Mouse (Mus musculus): ENCODE data around the gene Cnrip1. TPM values are rescaled to one million over a fixed set of nuclear protein-coding genes. Genes with fewer than 3 reads are reported as not detected.
"Not testable (repeated sequence)": the region's sequence is repeated elsewhere in the genome, so short reads cannot be mapped to it uniquely, and the experiment has no call there.

Gene Cnrip1
- polyA plus RNA-seq (2012; fragmentation: generic; extraction: Trizol): 0.28 TPM
- long read RNA-seq, experiment 1, partial matches to known transcripts: 0 of 2 reads
- long read RNA-seq, experiment 1, other reads (novel, unspliced or antisense): 0 of 2 reads
- long read RNA-seq, experiment 2, partial matches to known transcripts: 0 of 5 reads
- long read RNA-seq, experiment 2, other reads (novel, unspliced or antisense): 1 of 5 reads

- H3K4me3 ChIP-seq (ENCODE audit: insufficient read depth, poor library complexity, severe bottlenecking): no peak within 1 kb of the TSS
- peaks cover 4% of the 10 kb centered on the region for H3K27me3 ChIP-seq (ENCODE audit: control insufficient read depth, insufficient read depth, insufficient read length)
- TF ChIP-seq USF1 (IDR thresholded peaks at IDR 0.05; ENCODE audit: low read depth) (no peak), FOSL1 (IDR thresholded peaks at IDR 0.05; ENCODE audit: insufficient read depth, low read length, poor library complexity, severe bottlenecking) (no peak), CEBPB (IDR thresholded peaks at IDR 0.05; ENCODE audit: low read depth) (no peak), MAX (IDR thresholded peaks at IDR 0.05) (no peak), MYOD1 (IDR thresholded peaks at IDR 0.05; ENCODE audit: control insufficient read depth, insufficient read length, low read depth) (no peak), CTCF (IDR thresholded peaks at IDR 0.05; ENCODE audit: control insufficient read depth, insufficient read depth, insufficient read length) (no peak)
Observed at GRCm38 (mm10) chr11:17051545-17052475, at the start of gene Cnrip1, which contains the start of gene Plek. Gene Cnrip1 (plus strand): TSS chr11:17051586. Gene Plek (minus strand): TSS chr11:17052381.

GRCm38 (mm10) chr11:17002739-17003373 lies 48.5 kb upstream of the Cnrip1 start:
- H3K36me3 ChIP-seq (ENCODE audit: control insufficient read depth, insufficient read depth): no peaks in the 10 kb centered on the region

More at GRCm38 (mm10) chr11:17051545-17052475, at the start of gene Cnrip1, which contains the start of gene Plek:
- Histone ChIP-seq H3ac (ENCODE audit: control insufficient read depth, insufficient read length, low read depth) (no peak within 1 kb of the TSS), H3K79me3 (ENCODE audit: low read depth) (no peaks in the 10 kb centered on the region), H3K36me3 (ENCODE audit: control insufficient read depth, insufficient read depth) (no peaks in the 10 kb centered on the region), H3K79me2 (ENCODE audit: control insufficient read depth, insufficient read depth) (no peaks in the 10 kb centered on the region)

GRCm38 (mm10) chr11:17003757-17004156 lies 47.6 kb upstream of the Cnrip1 start:
- no peaks in the 10 kb centered on the region for H3K79me2 ChIP-seq (ENCODE audit: control insufficient read depth, insufficient read depth)
- H3K27me3 ChIP-seq (ENCODE audit: control insufficient read depth, insufficient read depth, insufficient read length): no peaks in the 10 kb centered on the region
- no peaks in the 10 kb centered on the region for H3K79me3 ChIP-seq (ENCODE audit: low read depth)
- H3K36me3 ChIP-seq (ENCODE audit: control insufficient read depth, insufficient read depth): no peaks in the 10 kb centered on the region
- TF ChIP-seq MYOD1 (IDR thresholded peaks at IDR 0.05; ENCODE audit: control insufficient read depth, insufficient read length, low read depth) (no peak), MAX (IDR thresholded peaks at IDR 0.05) (no peak), CTCF (IDR thresholded peaks at IDR 0.05; ENCODE audit: control insufficient read depth, insufficient read depth, insufficient read length) (no peak), USF1 (IDR thresholded peaks at IDR 0.05; ENCODE audit: low read depth) (no peak), CEBPB (IDR thresholded peaks at IDR 0.05; ENCODE audit: low read depth) (no peak), FOSL1 (IDR thresholded peaks at IDR 0.05; ENCODE audit: insufficient read depth, low read length, poor library complexity, severe bottlenecking) (no peak), MYOG (IDR thresholded peaks at IDR 0.05; ENCODE audit: control insufficient read depth, extremely low read depth, insufficient read length) (no peak)
- no peak overlapping the region for H3ac ChIP-seq (ENCODE audit: control insufficient read depth, insufficient read length, low read depth)
- H3K4me3 ChIP-seq (ENCODE audit: insufficient read depth, poor library complexity, severe bottlenecking): no peak overlapping the region

More at GRCm38 (mm10) chr11:17002739-17003373, 48.5 kb upstream of the Cnrip1 start:
- Histone ChIP-seq H3K79me2 (ENCODE audit: control insufficient read depth, insufficient read depth) (no peaks in the 10 kb centered on the region), H3K27me3 (ENCODE audit: control insufficient read depth, insufficient read depth, insufficient read length) (no peaks in the 10 kb centered on the region), H3ac (ENCODE audit: control insufficient read depth, insufficient read length, low read depth) (no peak overlapping the region), H3K79me3 (ENCODE audit: low read depth) (no peaks in the 10 kb centered on the region), H3K4me3 (ENCODE audit: insufficient read depth, poor library complexity, severe bottlenecking) (no peak overlapping the region)
- TF ChIP-seq CTCF (IDR thresholded peaks at IDR 0.05; ENCODE audit: control insufficient read depth, insufficient read depth, insufficient read length) (no peak), FOSL1 (IDR thresholded peaks at IDR 0.05; ENCODE audit: insufficient read depth, low read length, poor library complexity, severe bottlenecking) (no peak), MYOG (IDR thresholded peaks at IDR 0.05; ENCODE audit: control insufficient read depth, extremely low read depth, insufficient read length) (no peak), USF1 (IDR thresholded peaks at IDR 0.05; ENCODE audit: low read depth) (no peak), MYOD1 (IDR thresholded peaks at IDR 0.05; ENCODE audit: control insufficient read depth, insufficient read length, low read depth) (no peak), MAX (IDR thresholded peaks at IDR 0.05) (no peak), CEBPB (IDR thresholded peaks at IDR 0.05; ENCODE audit: low read depth) (no peak)

GRCm38 (mm10) chr11:17004899-17005846 lies 46.2 kb upstream of the Cnrip1 start:
- TF ChIP-seq MAX (IDR thresholded peaks at IDR 0.05) (no peak), FOSL1 (IDR thresholded peaks at IDR 0.05; ENCODE audit: insufficient read depth, low read length, poor library complexity, severe bottlenecking) (no peak), MYOG (IDR thresholded peaks at IDR 0.05; ENCODE audit: control insufficient read depth, extremely low read depth, insufficient read length) (no peak), CTCF (IDR thresholded peaks at IDR 0.05; ENCODE audit: control insufficient read depth, insufficient read depth, insufficient read length) (no peak), MYOD1 (IDR thresholded peaks at IDR 0.05; ENCODE audit: control insufficient read depth, insufficient read length, low read depth) (no peak), USF1 (IDR thresholded peaks at IDR 0.05; ENCODE audit: low read depth) (no peak), CEBPB (IDR thresholded peaks at IDR 0.05; ENCODE audit: low read depth) (no peak)
- Histone ChIP-seq H3ac (ENCODE audit: control insufficient read depth, insufficient read length, low read depth) (no peak overlapping the region), H3K4me3 (ENCODE audit: insufficient read depth, poor library complexity, severe bottlenecking) (no peak overlapping the region), H3K36me3 (ENCODE audit: control insufficient read depth, insufficient read depth) (no peaks in the 10 kb centered on the region), H3K79me3 (ENCODE audit: low read depth) (no peaks in the 10 kb centered on the region), H3K27me3 (ENCODE audit: control insufficient read depth, insufficient read depth, insufficient read length) (no peaks in the 10 kb centered on the region), H3K79me2 (ENCODE audit: control insufficient read depth, insufficient read depth) (no peaks in the 10 kb centered on the region)

GRCm38 (mm10) chr11:17006526-17006925 lies 44.9 kb upstream of the Cnrip1 start:
- not testable (repeated sequence) for H3K27me3 ChIP-seq (ENCODE audit: control insufficient read depth, insufficient read depth, insufficient read length)

More at GRCm38 (mm10) chr11:17006526-17006925, 44.9 kb upstream of the Cnrip1 start:
- not testable (repeated sequence) for H3ac ChIP-seq (ENCODE audit: control insufficient read depth, insufficient read length, low read depth); H3K36me3 ChIP-seq (ENCODE audit: control insufficient read depth, insufficient read depth); H3K79me2 ChIP-seq (ENCODE audit: control insufficient read depth, insufficient read depth); H3K79me3 ChIP-seq (ENCODE audit: low read depth); H3K4me3 ChIP-seq (ENCODE audit: insufficient read depth, poor library complexity, severe bottlenecking)
